Mouse (Mus musculus) E14TG2a.4 (cell line): ENCODE results near the gene Spdya.
A peak's percentile ranks its signal among the peaks of the same experiment; 100 is the strongest.
"Not testable (repeated sequence)": the region's sequence is repeated elsewhere in the genome, so short reads cannot be mapped to it uniquely, and the experiment has no call there.

ENCODE experiments used
- H3K27me3 ChIP-seq: 2 replicates; pipeline ENCODE4 v1.6.1; 2014; ENCODE audit warnings: low read length, control low read depth; ENCODE audit not compliant: insufficient read depth
- H3K36me3 ChIP-seq: 2 replicates; pipeline ENCODE4 v1.6.1; 2014; ENCODE audit warnings: low read length, control low read depth; ENCODE audit not compliant: insufficient read depth
- H3K4me1 ChIP-seq: replicated peaks from 2 replicates; pipeline ENCODE4 v1.6.1; 2014; ENCODE audit warnings: low read depth, low read length, control low read depth
- H3K4me3 ChIP-seq: replicated peaks from 2 replicates; pipeline ENCODE4 v1.5.1; 2014; ENCODE audit warnings: mild to moderate bottlenecking, low read length
- H3K9me3 ChIP-seq: 2 replicates; pipeline ENCODE4 v1.6.1; 2014; ENCODE audit warnings: low read length, control low read depth
- CTCF ChIP-seq: conservative IDR thresholded peaks from 2 replicates; pipeline ENCODE4 v1.5.1; 2014; ENCODE audit warnings: low read length
- NANOG ChIP-seq: IDR thresholded peaks from 2 replicates; pipeline ENCODE4 v1.6.1; 2014; ENCODE audit warnings: borderline replicate concordance, low read length, mixed read lengths
- POU5F1 ChIP-seq: IDR thresholded peaks from 2 replicates; pipeline ENCODE4 v1.6.1; 2014; ENCODE audit warnings: low read length, borderline replicate concordance

Spdya gene

DNA sequence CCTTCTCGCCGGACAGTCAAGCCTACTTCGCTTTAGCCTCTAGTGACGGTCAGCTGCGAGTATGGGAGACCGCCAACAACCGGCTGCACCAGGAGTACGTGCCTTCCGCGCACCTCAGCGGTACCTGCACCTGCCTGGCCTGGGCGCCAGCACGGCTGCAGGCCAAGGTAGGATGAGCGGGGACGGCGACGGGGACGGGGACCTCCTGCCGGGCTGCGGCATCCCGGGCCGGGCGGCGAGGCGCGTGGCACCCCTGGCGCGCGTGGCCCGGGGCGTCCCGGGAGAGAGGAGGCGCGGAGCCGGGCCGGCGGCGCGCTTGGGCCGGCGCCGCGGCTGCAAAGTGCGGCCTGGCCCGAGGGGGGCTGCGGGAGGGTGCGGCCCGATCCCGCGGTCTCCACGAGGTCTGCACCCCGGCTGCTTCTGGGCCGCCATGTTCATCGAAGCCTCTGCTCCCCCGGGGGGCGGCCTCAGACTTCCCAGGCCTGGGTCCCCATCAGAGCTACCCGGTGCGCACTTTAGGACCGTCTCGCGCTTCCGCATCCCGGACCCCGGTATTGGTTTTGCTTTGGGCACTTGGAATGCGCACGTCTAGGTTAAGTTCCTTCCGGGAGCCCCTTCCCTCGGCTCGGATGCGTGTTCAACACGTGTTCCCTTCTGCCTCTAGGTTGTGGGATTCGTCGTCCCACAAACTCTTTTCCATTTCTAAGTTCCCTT lies 64.6 kb downstream of the Spdya start:
- Histone ChIP-seq H3K4me1 (peaks cover 46% of the 10 kb centered on the region), H3K9me3 (no peaks in the 10 kb centered on the region), H3K4me3 (peak overlapping the region; percentile 96), H3K36me3 (peaks cover 39% of the 10 kb centered on the region), H3K27me3 (no peaks in the 10 kb centered on the region)
- no peak for TF ChIP-seq POU5F1
- no peak for TF ChIP-seq CTCF
- TF ChIP-seq NANOG = no peak

DNA sequence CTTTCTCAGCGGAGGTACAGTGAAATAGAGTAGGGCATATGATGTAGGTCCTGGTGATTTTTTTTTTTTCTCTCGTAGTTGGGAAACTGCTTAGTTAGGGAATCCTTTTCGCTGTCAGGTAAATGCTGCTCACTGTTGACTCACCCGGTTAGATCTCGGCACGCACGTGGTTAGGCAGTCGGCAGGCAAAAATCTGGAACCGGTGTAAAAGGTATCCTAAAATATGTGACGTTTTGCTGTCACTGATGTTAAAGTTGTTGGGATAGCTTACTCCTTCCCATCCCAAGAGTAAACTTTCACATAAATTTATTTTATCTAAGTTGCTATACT lies 65.1 kb downstream of the Spdya start:
- Histone ChIP-seq H3K27me3 (no peaks in the 10 kb centered on the region), H3K36me3 (peaks cover 43% of the 10 kb centered on the region), H3K9me3 (no peaks in the 10 kb centered on the region), H3K4me1 (peaks cover 51% of the 10 kb centered on the region), H3K4me3 (peak overlapping the region; percentile 96)
- TF ChIP-seq POU5F1 = no peak
- no peak for TF ChIP-seq NANOG

DNA sequence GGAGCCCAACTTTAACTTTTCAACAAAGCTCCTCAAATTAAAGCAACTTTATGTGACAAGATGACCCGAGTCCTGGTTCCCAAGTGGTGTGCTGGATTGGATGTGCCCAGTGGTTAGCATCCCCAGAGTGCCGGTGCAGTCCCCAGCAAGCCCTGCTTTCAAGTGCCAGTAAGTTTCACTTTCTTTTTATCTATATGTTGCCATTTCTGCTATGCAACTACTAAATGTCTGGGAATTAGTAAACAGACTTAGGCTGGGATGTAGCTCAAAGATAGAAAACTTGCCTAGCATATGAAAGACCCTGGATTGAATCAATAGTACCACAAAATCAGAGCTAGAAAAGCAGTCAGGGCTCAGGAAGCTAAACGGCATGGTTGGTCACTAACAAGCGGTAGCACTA lies 66.1 kb downstream of the Spdya start:
- no peak for TF ChIP-seq NANOG
- TF ChIP-seq POU5F1 = no peak
- no peak for TF ChIP-seq CTCF
- Histone ChIP-seq H3K36me3 (peaks cover 46% of the 10 kb centered on the region), H3K4me3 (peak overlapping the region; percentile 96), H3K4me1 (peaks cover 61% of the 10 kb centered on the region), H3K27me3 (no peaks in the 10 kb centered on the region), H3K9me3 (no peaks in the 10 kb centered on the region)

DNA sequence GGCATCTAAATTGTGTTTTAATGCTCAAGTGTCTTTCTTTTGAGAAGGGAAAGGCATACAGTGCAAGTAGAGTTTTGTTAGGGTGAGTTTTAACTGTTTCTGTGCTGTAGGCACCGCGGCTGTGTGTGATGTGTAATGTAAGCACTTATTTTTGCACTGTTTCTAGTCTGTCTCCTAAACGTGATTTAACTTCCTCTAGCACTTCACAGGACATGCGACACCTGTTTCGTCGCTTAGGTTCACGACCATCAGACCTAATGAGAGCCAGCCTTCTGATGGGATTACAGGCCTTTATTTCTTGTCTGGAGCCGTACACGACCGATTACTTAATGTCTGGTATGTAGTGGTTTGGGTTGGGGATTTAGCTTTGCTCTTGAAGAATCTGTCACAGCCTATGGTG lies 79.9 kb downstream of the Spdya start:
- Histone ChIP-seq H3K36me3 (peaks cover 100% of the 10 kb centered on the region), H3K4me1 (peaks cover 59% of the 10 kb centered on the region)
- TF ChIP-seq CTCF (no peak), NANOG (no peak), POU5F1 (no peak)

DNA sequence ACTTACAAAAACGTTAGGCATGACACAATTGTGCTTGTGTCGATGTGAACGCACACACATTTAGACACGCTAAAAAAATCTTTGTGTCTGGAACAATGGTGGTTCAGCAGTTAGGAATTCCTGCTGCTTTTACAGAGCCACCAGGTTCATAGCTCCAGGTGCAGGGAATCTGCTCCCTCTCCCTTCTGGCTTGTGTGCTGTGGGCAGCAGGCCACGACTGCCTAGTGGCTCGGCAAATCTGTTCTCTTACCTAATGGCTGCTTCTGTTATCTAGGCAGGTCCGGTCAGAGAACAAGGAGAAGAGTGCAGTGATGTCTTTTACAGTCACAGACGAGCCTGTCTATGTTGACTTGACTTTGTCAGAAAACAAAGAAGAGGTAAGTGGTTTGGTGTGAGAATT lies 81.5 kb downstream of the Spdya start:
- Histone ChIP-seq H3K9me3 (no peaks in the 10 kb centered on the region), H3K27me3 (no peaks in the 10 kb centered on the region), H3K36me3 (peaks cover 100% of the 10 kb centered on the region), H3K4me3 (no peak overlapping the region), H3K4me1 (peaks cover 56% of the 10 kb centered on the region)
- TF ChIP-seq CTCF = no peak
- no peak for TF ChIP-seq NANOG
- no peak for TF ChIP-seq POU5F1

More for the DNA sequence above, 79.9 kb downstream of the Spdya start:
- Histone ChIP-seq H3K4me3 (no peak overlapping the region), H3K9me3 (no peaks in the 10 kb centered on the region), H3K27me3 (no peaks in the 10 kb centered on the region)

DNA sequence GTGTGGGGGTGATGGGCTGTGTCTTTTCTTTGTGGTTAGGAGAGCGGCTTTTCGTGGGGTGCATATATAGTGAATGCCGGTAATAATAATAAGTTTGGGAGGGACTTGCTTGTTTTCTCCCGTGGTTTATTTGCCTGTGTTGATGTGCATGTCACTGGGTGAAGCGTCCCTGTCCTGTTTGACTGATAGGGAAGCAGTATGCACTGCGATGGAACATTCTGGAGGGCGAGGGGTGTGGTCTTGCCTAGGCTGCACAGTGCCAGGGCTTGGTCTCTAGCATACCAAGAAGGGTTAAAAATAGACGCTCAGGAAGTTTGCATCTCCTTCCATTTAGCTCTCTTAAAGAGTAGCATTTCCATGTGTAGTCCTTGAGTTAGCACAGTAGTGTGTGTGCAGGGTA lies 84.9 kb downstream of the Spdya start:
- Histone ChIP-seq H3K9me3 (no peaks in the 10 kb centered on the region), H3K4me1 (peaks cover 66% of the 10 kb centered on the region), H3K4me3 (no peak overlapping the region), H3K36me3 (peaks cover 100% of the 10 kb centered on the region), H3K27me3 (no peaks in the 10 kb centered on the region)
- TF ChIP-seq POU5F1 (no peak), NANOG (no peak), CTCF (no peak)

DNA sequence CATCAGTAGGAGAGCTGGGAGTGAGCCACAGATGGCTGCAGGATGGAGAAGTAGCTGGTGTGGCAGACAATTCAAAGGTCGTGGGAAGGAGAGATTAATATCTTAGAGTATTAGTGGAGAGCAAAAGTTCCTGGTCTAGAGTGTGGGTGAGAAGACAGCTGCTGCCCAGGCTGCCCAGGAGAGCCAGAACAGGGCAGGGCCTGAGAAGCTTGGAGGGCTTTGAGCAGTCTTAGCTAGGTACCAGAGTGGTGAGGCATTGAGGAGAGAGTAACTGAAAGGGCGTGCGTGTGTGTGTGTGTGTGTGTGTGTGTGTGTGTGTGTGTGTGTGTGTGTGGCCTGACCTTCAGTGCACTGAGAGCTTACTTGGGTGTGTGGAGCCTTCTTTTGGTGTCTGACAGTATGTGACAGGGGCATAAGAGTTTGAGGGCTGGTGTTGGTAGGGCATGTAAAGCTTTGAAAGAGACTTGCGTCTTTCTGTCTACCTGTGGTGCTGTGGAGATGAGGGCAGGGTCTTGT lies 85.9 kb downstream of the Spdya start:
- Histone ChIP-seq H3K9me3 (no peaks in the 10 kb centered on the region), H3K4me1 (peaks cover 66% of the 10 kb centered on the region), H3K27me3 (no peaks in the 10 kb centered on the region), H3K36me3 (peaks cover 100% of the 10 kb centered on the region), H3K4me3 (no peak overlapping the region)
- TF ChIP-seq NANOG = no peak
- no peak for TF ChIP-seq POU5F1
- no peak for TF ChIP-seq CTCF

DNA sequence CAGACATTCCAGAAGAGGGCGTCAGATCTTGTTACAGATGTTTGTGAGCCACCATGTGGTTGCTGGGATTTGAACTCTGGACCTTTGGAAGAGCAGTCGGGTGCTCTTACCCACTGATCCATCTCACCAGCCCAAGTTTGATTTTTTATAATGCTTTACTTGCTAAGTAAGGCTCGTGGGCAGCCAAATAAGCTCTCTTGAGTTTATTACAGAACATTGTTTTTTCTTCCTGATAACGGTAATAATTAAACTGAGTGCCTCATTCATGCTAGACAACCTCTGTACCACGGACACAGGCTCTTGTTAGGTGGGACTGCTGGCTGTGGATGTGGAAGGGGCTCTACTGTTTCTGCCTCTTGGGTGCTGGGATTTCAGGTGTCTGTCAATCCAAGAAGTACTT lies 87.2 kb downstream of the Spdya start:
- not testable (repeated sequence) for H3K9me3 ChIP-seq, H3K27me3 ChIP-seq

More for the DNA sequence above, 87.2 kb downstream of the Spdya start:
- Histone ChIP-seq H3K4me1 (peaks cover 61% of the 10 kb centered on the region), H3K36me3 (peaks cover 99% of the 10 kb centered on the region)
- not testable (repeated sequence) for H3K4me3 ChIP-seq
